Mouse (Mus musculus) megakaryocyte-erythroid progenitor cell, adult 5-6 weeks (primary cell): ENCODE measurements around the gene Cd248. TPM values are rescaled to one million over a fixed set of nuclear protein-coding genes. Genes with fewer than 3 reads are reported as not detected.
"Not testable (repeated sequence)": the region's sequence is repeated elsewhere in the genome, so short reads cannot be mapped to it uniquely, and the experiment has no call there.

Experiments used
- ATAC-seq: replicated peaks from 2 replicates; pipeline ENCODE4 v1.8.0; 2016; ENCODE audit warnings: mild to moderate bottlenecking, inconsistent platforms; ENCODE audit not compliant: severe bottlenecking, poor library complexity, low FRiP score, low TSS enrichment
- total RNA-seq, 2 experiments: library from RNA; stranded (forward) in 1 of 2; stranded (reverse) in 1 of 2; fragments of 200-1000, 215-1000 nt in 1 of 2; fragments of >200 nt in 1 of 2; fragmentation: Nextera tagmentation in 1 of 2; gene quantifications; 2 replicates each; pipeline ENCODE4 v1.2.3; 2014 to 2017

The Cd248 gene
- total RNA-seq, 2 experiments from 2014 or later, result 3.2 to 4.1 TPM

DNA sequence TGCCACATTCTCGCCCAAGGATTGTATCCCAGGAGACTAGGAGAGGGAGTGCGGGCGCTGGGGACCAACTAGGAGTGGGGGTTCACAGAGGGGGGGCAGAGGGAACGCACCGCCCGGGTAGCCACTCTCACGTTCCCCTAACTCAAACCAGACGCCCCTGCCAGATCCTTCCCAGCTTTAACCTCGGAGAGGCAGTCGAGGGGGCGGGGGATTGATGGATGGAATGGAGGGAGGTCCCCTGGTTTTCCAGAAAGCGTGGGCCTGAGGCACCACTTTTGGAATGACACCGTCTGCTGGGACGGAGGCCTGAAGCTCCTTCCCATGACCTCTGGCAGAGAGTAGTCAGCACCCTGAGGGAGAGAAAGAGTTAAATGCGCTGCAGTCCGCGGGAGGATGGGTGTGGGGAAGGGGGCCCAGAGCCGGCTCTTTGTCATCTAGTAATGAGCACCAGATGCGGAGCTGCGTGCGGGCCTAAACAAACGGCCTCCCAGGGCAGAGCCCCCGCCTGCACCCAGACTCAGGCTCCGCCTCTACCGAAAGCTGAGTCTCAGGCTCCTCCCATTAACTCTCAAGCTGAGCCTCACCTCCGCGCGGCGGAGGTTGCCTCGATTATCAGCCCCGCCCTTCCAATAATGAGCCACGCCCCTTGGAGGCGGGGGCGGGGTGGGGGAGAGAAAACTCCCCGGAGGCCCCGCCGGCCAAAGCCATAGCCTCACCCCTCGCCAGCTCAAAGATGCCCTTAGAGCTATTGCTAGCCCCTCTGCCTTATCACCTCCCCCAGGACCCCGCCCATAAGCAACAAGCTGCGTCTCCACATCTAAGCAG is 3.9 kb downstream of the Cd248 start:
- ATAC-seq, result peak; percentile 72

- no peak for ATAC-seq
Measured at GRCm38 (mm10) chr19:5072389-5073019, 4.6 kb downstream of the Cd248 start.

- no peak for ATAC-seq
Measured at GRCm38 (mm10) chr19:5073028-5073427, 5.2 kb downstream of the Cd248 start.

GRCm38 (mm10) chr19:5073518-5073917 is 5.6 kb downstream of the Cd248 start:
- no peak for ATAC-seq

GRCm38 (mm10) chr19:5079279-5079678 is 11.4 kb downstream of the Cd248 start:
- ATAC-seq, result no peak

GRCm38 (mm10) chr19:5082005-5082404 is 14.1 kb downstream of the Cd248 start:
- no peak for ATAC-seq

GRCm38 (mm10) chr19:5082596-5082995 is 14.7 kb downstream of the Cd248 start:
- ATAC-seq, result no peak

DNA sequence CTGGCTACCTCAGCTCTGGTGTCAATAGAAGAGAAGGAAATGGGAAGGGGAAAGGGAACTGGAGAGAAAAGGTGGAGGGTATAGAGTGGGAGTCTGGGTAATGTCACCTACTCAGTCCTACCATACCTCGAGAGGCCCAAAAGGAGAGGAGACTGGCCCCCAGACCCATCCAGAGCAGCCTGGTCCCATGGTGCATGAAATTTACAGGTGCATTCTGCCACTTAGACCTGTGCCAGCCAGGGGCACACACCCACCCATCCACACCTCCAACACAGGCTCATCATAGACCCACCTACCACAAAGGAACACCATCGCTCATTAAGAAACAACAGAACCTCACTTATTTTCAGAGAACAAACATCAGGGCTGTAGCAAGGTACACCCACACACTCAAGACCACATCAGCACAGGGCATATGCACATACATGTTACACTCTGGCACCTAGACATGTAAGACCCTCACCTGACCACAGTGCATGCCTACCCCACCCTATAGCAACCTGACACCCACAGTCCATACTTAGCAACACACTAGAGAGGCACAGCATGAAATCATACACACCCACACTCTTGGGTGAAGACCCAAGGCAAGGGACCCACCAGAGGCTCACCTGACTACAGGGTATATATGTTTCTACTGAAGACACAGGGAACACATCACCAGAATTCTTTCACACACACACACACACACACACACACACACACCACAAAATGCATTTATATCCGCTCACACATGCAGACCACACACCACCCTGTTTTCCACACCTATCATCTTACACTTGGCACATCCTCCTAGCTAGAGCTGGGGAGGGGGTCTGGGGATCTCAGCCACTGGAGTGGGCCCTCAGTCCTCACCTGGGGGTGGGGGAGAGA is 16.3 kb downstream of the Cd248 start:
- no peak for ATAC-seq

DNA sequence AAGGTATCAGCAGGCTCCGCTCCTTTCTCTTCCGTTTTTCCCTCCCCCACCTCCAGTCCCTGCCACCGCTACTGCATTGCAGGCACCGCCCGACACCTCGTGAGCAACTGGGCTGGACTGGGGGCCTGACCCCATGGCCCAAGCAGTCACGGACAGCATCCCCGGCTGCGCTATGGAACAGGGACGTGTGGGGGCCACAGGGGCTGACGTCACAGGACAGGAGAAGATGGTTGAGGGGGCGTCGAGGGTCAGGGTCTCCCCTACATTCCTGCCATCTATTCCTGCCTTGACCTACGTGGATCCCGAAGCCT is 16.9 kb downstream of the Cd248 start:
- no peak for ATAC-seq

DNA sequence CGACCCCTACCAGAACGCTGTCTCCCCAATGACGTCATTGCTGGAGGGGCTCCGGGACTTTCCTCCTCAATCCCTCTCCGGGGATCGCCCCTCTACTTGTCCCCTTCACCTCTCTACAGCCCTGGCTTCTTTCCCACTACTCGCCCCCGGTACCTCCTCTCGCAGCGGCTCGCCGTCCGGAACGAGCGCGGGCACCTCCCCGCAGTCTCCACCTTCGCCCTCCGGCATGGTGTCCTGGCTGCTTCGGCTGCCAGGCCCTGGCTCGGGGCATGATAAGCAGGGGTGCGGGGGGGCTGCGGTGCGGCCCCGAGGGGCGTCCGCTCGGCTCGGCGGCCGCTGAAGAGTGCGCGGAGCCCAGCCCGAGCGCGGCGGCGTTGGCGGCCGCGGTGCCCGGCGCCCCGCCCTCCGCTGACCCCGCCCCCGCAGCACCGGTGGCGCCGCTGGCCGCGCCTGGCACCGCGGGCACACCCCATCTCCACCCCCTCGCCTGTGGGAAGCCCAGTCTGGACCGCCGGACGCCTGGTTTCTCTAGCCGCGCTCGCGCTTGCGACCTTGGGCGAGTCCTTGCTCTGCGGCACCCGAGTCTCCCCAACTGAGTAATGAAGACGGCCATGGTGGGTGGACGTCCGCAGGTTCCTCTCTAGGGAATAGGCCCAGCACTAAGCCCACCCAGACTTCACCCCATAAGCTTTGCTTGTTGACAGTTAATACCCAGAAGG is 17.4 kb downstream of the Cd248 start, which contains the start of gene Tmem151a:
Tmem151a (minus strand) TSS at position 387 of the 719 bp plus-strand sequence.
- ATAC-seq, result no peak

DNA sequence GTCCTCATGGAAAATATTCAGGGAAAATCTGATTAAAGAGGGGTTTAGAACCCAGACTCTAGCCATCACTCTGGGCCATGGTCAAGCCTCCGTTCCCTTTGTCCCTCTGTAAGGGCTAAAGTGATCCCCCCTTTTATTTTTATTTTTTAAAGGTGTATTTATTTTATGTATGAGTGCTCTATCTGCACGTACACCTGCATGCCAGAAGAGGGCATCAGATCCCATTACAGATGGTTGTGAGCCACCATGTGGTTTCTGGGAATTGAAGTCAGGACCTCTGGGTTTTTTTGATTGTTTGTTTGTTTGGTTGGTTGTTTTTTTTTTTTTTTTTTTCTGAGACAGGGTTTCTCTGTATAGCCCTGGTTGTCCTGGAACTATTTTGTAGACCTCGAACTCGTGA is 18.7 kb downstream of the Cd248 start:
- ATAC-seq, result not testable (repeated sequence)

DNA sequence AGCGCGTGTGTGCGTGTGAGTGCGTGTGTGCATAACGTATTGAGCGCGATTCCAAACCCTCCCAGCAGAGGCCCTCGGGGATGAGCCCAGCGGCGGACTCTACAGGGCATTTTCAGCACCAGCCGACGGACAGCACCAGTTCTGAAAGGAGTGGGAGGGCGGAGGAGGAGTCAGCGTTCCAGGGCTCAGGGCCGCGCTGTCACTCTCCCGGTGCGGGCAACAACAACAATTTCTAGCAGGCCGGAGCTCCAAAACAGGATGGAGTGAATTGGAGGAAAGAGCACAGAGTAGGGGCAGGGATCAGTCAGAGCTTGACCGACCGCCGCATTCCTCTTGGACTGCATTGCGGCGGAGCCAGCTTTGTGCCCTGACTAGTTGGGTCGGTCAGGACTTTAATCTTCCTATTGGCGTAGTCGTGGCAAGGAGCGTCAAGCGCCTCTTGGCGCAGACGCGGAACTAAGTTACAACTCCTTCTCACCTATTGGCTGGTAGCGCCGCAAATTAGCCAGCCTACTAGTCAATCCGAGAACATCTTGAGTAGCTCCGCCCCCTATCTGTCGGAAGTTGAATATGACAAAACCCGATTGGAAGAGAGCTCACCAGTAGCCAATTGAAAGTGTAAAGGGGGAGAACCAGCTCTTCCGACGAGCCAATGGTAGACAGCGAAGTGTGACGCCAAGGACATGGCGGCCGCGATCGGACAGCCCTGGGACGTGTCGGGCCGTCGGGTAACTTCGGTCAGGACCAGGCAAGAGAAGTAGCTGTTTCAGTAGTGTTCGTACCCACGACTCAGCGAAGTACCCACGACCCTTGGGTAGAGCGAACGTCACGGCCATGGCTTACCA is 20.2 kb downstream of the Cd248 start, which contains the start of gene Yif1a:
Yif1a (plus strand) TSS at position 655 of the 845 bp plus-strand sequence.
- peak; percentile 87 for ATAC-seq

- ATAC-seq, result no peak
Measured at GRCm38 (mm10) chr19:5089324-5089723, 21.4 kb downstream of the Cd248 start.

GRCm38 (mm10) chr19:5092083-5092482 is 24.2 kb downstream of the Cd248 start:
- ATAC-seq, result no peak

GRCm38 (mm10) chr19:5093481-5094242 is 25.8 kb downstream of the Cd248 start:
- ATAC-seq, result no peak

DNA sequence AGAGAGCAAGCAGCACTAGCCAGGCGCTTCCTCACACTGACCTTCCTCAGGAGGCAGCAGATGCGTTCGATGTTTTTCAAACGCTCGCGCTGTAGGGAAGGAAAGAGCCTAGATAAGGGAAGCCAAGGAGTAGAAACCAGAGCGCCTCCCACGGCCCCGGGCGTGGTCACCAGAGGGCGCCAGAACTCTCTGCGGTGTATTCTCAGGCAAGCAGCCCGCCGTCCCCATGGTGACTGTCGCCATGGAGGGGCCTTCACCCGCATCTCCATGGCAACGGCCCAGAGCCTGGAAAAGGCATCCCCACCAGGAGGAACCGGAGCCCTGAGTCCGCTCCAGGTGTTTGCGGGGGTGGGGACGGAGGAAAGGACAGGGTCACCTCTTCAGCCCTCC is 26.4 kb downstream of the Cd248 start:
- peak; percentile 78 for ATAC-seq

DNA sequence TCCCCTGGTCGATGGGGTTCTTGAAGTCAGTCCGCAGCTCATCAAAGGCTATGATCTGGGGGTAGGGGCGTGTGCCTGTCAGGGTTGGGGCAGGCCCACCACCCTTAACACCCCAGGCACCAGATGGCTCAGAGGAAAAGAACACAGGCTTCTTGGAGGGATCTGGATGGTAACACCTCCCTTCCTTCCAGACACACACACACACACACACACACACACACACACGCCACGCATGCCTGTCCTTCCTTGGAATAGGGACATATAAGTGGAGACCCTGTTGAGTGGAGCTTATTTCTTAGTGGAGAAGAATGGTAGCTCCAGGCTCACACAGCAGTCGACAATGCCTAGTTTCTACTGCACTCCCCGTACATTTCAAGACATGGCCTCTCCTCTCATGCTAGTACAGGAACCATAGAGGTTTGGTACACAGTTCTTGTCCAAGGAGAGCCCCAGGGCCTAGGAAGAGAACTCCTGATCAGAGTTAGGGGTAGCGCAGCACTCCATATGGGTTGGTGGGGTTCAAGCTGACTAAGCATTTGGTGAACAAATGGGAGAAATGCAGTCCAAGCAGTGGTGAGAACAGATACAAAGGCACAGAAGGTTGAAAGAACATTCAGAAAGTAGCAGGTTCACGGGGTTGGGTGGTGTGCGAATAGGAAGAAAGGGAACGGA is 27.0 kb downstream of the Cd248 start:
- ATAC-seq, result no peak
